In genomic region chr3:117823218-117823617, GRCm38 (mm10) we compare ENCODE assay signal across 27 mouse cellular contexts.
"Had no signal": no experiment of that assay in that cellular context is flagged by ENCODE, and none has a peak within 500 bp of the region (broad histone marks: within the 10 kb centered on the region; RNA-seq: fewer than 3 reads in every experiment).

No protein-coding gene starts in this region.

- H3K27me3 ChIP-seq: heart, embryonic 12.5 days; hindbrain, embryonic 13.5 days; hindbrain, embryonic 15.5 days; kidney, embryonic 15.5 days; limb, embryonic 13.5 days; limb, embryonic 15.5 days; liver, embryonic 12.5 days had no signal

- H3K27ac ChIP-seq: heart, embryonic 10.5 days; hindbrain, embryonic 10.5 days; hindbrain, embryonic 13.5 days; hindbrain, embryonic 15.5 days; hindbrain, postnatal 0 days; kidney, embryonic 15.5 days; kidney, postnatal 0 days; limb, embryonic 13.5 days; limb, embryonic 15.5 days; liver, embryonic 12.5 days; liver, embryonic 14.5 days had no signal

- DNase-seq: gastrocnemius, postnatal 10 days; gastrocnemius, postnatal 25 days; heart, adult 18-20 months; heart, postnatal 10 days; heart, postnatal 4 days; kidney, adult 11 months; kidney, adult 2 months; kidney, adult 9 months; kidney, postnatal 14 days; kidney, postnatal 36 days; layer of hippocampus, adult 9-11 months; layer of hippocampus, postnatal 36 days; left cerebral cortex, postnatal 4 days; lung, adult 18-20 months had no signal

- H3K9me3 ChIP-seq: heart, embryonic 10.5 days; heart, embryonic 12.5 days; hindbrain, embryonic 10.5 days; hindbrain, embryonic 13.5 days; hindbrain, embryonic 15.5 days; kidney, embryonic 15.5 days; limb, embryonic 13.5 days; limb, embryonic 15.5 days; liver, embryonic 12.5 days had no signal

- H3K4me2 ChIP-seq: heart, embryonic 12.5 days; hindbrain, embryonic 13.5 days; hindbrain, embryonic 15.5 days; kidney, embryonic 15.5 days; limb, embryonic 13.5 days; limb, embryonic 15.5 days; liver, embryonic 12.5 days had no signal

- ATAC-seq: hindbrain, postnatal 0 days; intestine, embryonic 16.5 days; liver, embryonic 12.5 days had no signal

- H3K4me3 ChIP-seq: heart, embryonic 10.5 days; heart, embryonic 12.5 days; hindbrain, embryonic 10.5 days; hindbrain, embryonic 13.5 days; hindbrain, embryonic 15.5 days; kidney, embryonic 15.5 days; limb, embryonic 13.5 days; limb, embryonic 15.5 days; liver, embryonic 12.5 days had no signal

- H3K9ac ChIP-seq: heart, embryonic 12.5 days; hindbrain, embryonic 13.5 days; hindbrain, embryonic 15.5 days; kidney, embryonic 15.5 days; limb, embryonic 13.5 days; limb, embryonic 15.5 days; liver, embryonic 12.5 days; liver, embryonic 14.5 days had no signal

- H3K36me3 ChIP-seq: heart, embryonic 10.5 days; hindbrain, embryonic 10.5 days; hindbrain, embryonic 13.5 days; hindbrain, embryonic 15.5 days; limb, embryonic 13.5 days; limb, embryonic 15.5 days; liver, embryonic 12.5 days had no signal

- H3K4me1 ChIP-seq: heart, embryonic 10.5 days; heart, embryonic 12.5 days; kidney, embryonic 15.5 days; limb, embryonic 13.5 days; limb, embryonic 15.5 days; liver, embryonic 12.5 days had no signal
